Mouse (Mus musculus): ENCODE data around the gene Rhoq.

Gene Rhoq

DNA sequence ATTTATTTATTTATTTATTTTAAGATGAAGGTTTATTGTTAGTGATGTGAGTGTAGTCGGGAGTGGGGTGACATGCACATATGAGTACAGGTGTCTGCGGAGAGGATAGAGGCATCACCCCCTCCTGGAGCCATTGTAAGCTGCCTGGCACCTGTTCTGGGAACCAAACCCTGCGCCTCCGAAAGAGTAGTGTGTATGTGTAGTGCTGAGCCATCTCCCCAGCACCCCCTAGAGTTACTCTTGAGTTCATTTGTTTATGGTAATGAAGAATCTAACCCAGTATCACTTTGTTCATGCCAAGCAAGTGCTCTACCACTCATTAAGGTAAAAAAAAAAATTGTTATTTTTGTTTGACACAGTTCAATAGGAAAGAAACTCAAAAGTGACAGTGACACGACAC, 25.3 kb downstream of the Rhoq start:
- TF ChIP-seq POU5F1 (IDR thresholded peaks at IDR 0.05; ENCODE audit: borderline replicate concordance, low read length) (no peak), CTCF (conservative IDR thresholded peaks at IDR 0.05; ENCODE audit: low read length) (no peak), NANOG (IDR thresholded peaks at IDR 0.05; ENCODE audit: borderline replicate concordance, low read length) (no peak)

GRCm38 (mm10) chr17:86988601-86989184, 25.8 kb downstream of the Rhoq start:
- Histone ChIP-seq H3K4me3 (replicated peaks; ENCODE audit: low read length) (no peak overlapping the region), H3K9me3 (ENCODE audit: low read length) (no peaks in the 10 kb centered on the region), H3K4me1 (replicated peaks; ENCODE audit: low read depth, low read length) (peaks cover 33% of the 10 kb centered on the region), H3K36me3 (ENCODE audit: insufficient read depth, low read length) (0 out of 2 replicates have a peak, but pooled peaks cover 4% of the 10 kb centered on the region), H3K27me3 (ENCODE audit: insufficient read depth, low read length) (no peaks in the 10 kb centered on the region)
- no peak for TF ChIP-seq NANOG (IDR thresholded peaks at IDR 0.05; ENCODE audit: borderline replicate concordance, low read length)
- no peak for TF ChIP-seq CTCF (conservative IDR thresholded peaks at IDR 0.05; ENCODE audit: low read length)
- TF ChIP-seq POU5F1 (IDR thresholded peaks at IDR 0.05; ENCODE audit: borderline replicate concordance, low read length) = no peak

More for the DNA sequence above, 25.3 kb downstream of the Rhoq start:
- H3K27me3 ChIP-seq (ENCODE audit: insufficient read depth, low read length) = no peaks in the 10 kb centered on the region
- H3K4me3 ChIP-seq (replicated peaks; ENCODE audit: low read length) = no peak overlapping the region
- 0 out of 2 replicates have a peak, but pooled peaks cover 4% of the 10 kb centered on the region for H3K36me3 ChIP-seq (ENCODE audit: insufficient read depth, low read length)
- no peaks in the 10 kb centered on the region for H3K9me3 ChIP-seq (ENCODE audit: low read length)
- H3K4me1 ChIP-seq (replicated peaks; ENCODE audit: low read depth, low read length) = peaks cover 38% of the 10 kb centered on the region

- no peak overlapping the region for H3K4me3 ChIP-seq (replicated peaks; ENCODE audit: low read length)
- no peaks in the 10 kb centered on the region for H3K27me3 ChIP-seq (ENCODE audit: insufficient read depth, low read length)
- H3K36me3 ChIP-seq (ENCODE audit: insufficient read depth, low read length) = 0 out of 2 replicates have a peak, but pooled peaks cover 4% of the 10 kb centered on the region
- no peaks in the 10 kb centered on the region for H3K9me3 ChIP-seq (ENCODE audit: low read length)
- H3K4me1 ChIP-seq (replicated peaks; ENCODE audit: low read depth, low read length) = peaks cover 10% of the 10 kb centered on the region
- TF ChIP-seq CTCF (conservative IDR thresholded peaks at IDR 0.05; ENCODE audit: low read length) = no peak
- no peak for TF ChIP-seq POU5F1 (IDR thresholded peaks at IDR 0.05; ENCODE audit: borderline replicate concordance, low read length)
- no peak for TF ChIP-seq NANOG (IDR thresholded peaks at IDR 0.05; ENCODE audit: borderline replicate concordance, low read length)
Measured at GRCm38 (mm10) chr17:86991306-86991705, 28.4 kb downstream of the Rhoq start.

DNA sequence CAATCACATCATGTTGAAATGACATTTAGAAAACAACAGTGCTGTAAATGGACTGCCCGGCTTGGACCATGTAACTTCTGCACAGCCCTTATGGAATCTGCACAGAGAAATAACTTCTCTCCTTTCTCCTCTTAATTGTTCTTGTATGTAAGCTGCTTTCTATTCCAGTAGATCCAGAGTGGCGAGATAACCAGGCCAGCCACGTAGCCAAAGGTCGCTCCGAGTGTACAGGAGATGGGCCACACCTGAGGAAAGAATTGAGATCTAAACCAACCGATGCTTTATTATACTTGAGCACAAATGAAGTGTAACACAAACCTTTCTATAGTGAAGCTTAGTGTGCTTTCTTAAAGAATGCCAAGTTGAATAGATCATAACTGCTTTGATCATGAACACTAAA, 34.4 kb downstream of the Rhoq start:
- peaks cover 47% of the 10 kb centered on the region for H3K36me3 ChIP-seq (ENCODE audit: insufficient read depth, low read length)
- no peaks in the 10 kb centered on the region for H3K27me3 ChIP-seq (ENCODE audit: insufficient read depth, low read length)
- H3K4me3 ChIP-seq (replicated peaks; ENCODE audit: low read length) = no peak overlapping the region
- TF ChIP-seq POU5F1 (IDR thresholded peaks at IDR 0.05; ENCODE audit: borderline replicate concordance, low read length) = no peak
- TF ChIP-seq NANOG (IDR thresholded peaks at IDR 0.05; ENCODE audit: borderline replicate concordance, low read length) = no peak
- no peak for TF ChIP-seq CTCF (conservative IDR thresholded peaks at IDR 0.05; ENCODE audit: low read length)
- no peaks in the 10 kb centered on the region for H3K4me1 ChIP-seq (replicated peaks; ENCODE audit: low read depth, low read length)
- H3K9me3 ChIP-seq (ENCODE audit: low read length) = no peaks in the 10 kb centered on the region

DNA sequence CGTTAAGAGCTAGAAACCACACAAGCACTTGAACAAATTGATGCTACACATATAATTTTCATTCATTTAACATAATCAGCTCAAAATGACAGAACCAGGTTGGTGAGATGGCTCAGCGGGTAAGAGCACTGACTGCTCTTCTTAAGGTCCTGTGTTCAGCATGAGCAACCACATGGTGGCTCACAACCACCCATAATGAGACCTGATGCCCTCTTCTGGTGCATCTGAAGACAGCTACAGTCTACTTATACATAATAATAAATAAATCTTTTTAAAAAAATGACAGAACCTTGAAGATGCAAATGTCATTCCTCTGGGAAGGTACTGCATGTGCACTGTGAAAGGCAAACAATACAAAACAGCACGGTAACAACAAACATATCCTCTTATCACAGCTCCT, 46.1 kb downstream of the Rhoq start:
- no peak for TF ChIP-seq CTCF (conservative IDR thresholded peaks at IDR 0.05; ENCODE audit: low read length)
- no peak for TF ChIP-seq NANOG (IDR thresholded peaks at IDR 0.05; ENCODE audit: borderline replicate concordance, low read length)
- TF ChIP-seq POU5F1 (IDR thresholded peaks at IDR 0.05; ENCODE audit: borderline replicate concordance, low read length) = no peak
- Histone ChIP-seq H3K4me1 (replicated peaks; ENCODE audit: low read depth, low read length) (no peaks in the 10 kb centered on the region), H3K36me3 (ENCODE audit: insufficient read depth, low read length) (peaks cover 49% of the 10 kb centered on the region), H3K4me3 (replicated peaks; ENCODE audit: low read length) (no peak overlapping the region), H3K27me3 (ENCODE audit: insufficient read depth, low read length) (no peaks in the 10 kb centered on the region), H3K9me3 (ENCODE audit: low read length) (no peaks in the 10 kb centered on the region)

DNA sequence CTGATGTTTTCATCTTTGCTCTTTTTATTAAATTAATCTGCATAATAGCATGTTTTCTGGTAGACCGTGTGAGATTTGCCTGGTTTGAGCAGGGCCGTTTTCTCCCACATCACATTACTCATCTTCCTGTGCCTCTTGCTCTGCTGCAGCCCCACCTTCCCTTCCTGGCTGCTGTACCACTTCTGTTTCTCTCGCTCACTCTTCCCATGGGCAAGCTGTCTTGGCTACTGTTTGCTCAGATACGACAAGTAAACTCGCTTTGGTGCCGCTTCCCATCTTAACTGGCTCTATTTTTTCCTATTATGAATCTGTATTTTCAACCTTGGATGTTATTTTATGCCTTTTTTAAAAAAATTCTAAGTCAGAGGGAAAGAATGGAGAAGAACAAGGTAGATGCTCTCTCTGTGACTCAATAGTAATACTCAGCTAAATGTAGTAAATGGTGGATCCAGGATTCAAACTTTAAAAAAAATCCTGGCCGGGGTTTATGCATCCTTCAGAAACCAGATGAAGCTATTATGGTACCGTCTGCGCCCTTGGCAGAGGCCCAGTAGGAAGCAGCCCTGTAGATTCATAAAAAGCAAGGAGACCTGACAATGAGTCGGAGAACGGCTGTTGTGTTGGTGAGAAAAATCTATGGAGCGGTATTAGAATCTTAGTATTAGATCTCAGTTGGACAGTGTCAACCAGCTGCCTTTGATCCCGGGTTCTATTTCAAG, 48.6 kb downstream of the Rhoq start:
- Histone ChIP-seq H3K36me3 (ENCODE audit: insufficient read depth, low read length) (peaks cover 36% of the 10 kb centered on the region), H3K9me3 (ENCODE audit: low read length) (no peaks in the 10 kb centered on the region), H3K27me3 (ENCODE audit: insufficient read depth, low read length) (no peaks in the 10 kb centered on the region), H3K4me3 (replicated peaks; ENCODE audit: low read length) (no peak overlapping the region), H3K4me1 (replicated peaks; ENCODE audit: low read depth, low read length) (no peaks in the 10 kb centered on the region)
- TF ChIP-seq NANOG (IDR thresholded peaks at IDR 0.05; ENCODE audit: borderline replicate concordance, low read length) (no peak), POU5F1 (IDR thresholded peaks at IDR 0.05; ENCODE audit: borderline replicate concordance, low read length) (no peak), CTCF (conservative IDR thresholded peaks at IDR 0.05; ENCODE audit: low read length) (no peak)

DNA sequence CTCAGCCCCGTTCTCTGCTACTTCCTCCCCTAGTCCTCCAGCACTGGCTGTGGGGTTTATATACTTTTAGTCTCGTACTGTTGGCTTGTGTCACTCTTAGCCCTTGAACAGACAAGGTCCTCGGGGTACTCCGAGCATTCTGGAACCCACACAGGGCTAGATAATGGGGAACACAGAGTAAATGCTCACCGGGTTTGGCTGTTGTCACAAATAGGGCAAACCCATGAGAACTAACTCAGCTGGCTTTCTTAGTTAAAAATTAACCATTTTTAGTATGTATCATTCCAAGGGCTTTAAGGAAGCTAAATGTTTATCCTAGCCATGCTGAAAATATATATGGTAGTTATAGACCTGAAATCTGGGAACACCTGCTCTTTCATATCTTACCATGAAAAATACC, 56.8 kb downstream of the Rhoq start:
- Histone ChIP-seq H3K4me1 (replicated peaks; ENCODE audit: low read depth, low read length) (0 out of 2 replicates have a peak, but pooled peaks cover 11% of the 10 kb centered on the region), H3K36me3 (ENCODE audit: insufficient read depth, low read length) (peaks cover 71% of the 10 kb centered on the region), H3K9me3 (ENCODE audit: low read length) (no peaks in the 10 kb centered on the region), H3K27me3 (ENCODE audit: insufficient read depth, low read length) (no peaks in the 10 kb centered on the region), H3K4me3 (replicated peaks; ENCODE audit: low read length) (no peak overlapping the region)
- TF ChIP-seq NANOG (IDR thresholded peaks at IDR 0.05; ENCODE audit: borderline replicate concordance, low read length) (no peak), POU5F1 (IDR thresholded peaks at IDR 0.05; ENCODE audit: borderline replicate concordance, low read length) (no peak), CTCF (conservative IDR thresholded peaks at IDR 0.05; ENCODE audit: low read length) (no peak)

- peaks cover 21% of the 10 kb centered on the region for H3K4me1 ChIP-seq (replicated peaks; ENCODE audit: low read depth, low read length)
- H3K9me3 ChIP-seq (ENCODE audit: low read length) = no peaks in the 10 kb centered on the region
- H3K27me3 ChIP-seq (ENCODE audit: insufficient read depth, low read length) = no peaks in the 10 kb centered on the region
- H3K36me3 ChIP-seq (ENCODE audit: insufficient read depth, low read length) = peaks cover 51% of the 10 kb centered on the region
- peak overlapping the region; percentile 95 for H3K4me3 ChIP-seq (replicated peaks; ENCODE audit: low read length)
- TF ChIP-seq POU5F1 (IDR thresholded peaks at IDR 0.05; ENCODE audit: borderline replicate concordance, low read length) (no peak), CTCF (conservative IDR thresholded peaks at IDR 0.05; ENCODE audit: low read length) (no peak), NANOG (IDR thresholded peaks at IDR 0.05; ENCODE audit: borderline replicate concordance, low read length) (no peak)
Measured at GRCm38 (mm10) chr17:87024491-87025242, 61.8 kb downstream of the Rhoq start.

Measured in E14TG2a.4 (cell line).